Mouse (Mus musculus) CD4-positive, CD25-positive, alpha-beta regulatory T cell, adult 2 months (primary cell): ENCODE measurements around the gene Zfp653.
"Not testable (repeated sequence)": the region's sequence is repeated elsewhere in the genome, so short reads cannot be mapped to it uniquely, and the experiment has no call there.

Experiments
- DNase-seq: peaks from one replicate; pipeline ENCODE4 v3.0.0-alpha.2; 2012; ENCODE audit warnings: low read depth, low spot score

Zfp653 gene

DNA sequence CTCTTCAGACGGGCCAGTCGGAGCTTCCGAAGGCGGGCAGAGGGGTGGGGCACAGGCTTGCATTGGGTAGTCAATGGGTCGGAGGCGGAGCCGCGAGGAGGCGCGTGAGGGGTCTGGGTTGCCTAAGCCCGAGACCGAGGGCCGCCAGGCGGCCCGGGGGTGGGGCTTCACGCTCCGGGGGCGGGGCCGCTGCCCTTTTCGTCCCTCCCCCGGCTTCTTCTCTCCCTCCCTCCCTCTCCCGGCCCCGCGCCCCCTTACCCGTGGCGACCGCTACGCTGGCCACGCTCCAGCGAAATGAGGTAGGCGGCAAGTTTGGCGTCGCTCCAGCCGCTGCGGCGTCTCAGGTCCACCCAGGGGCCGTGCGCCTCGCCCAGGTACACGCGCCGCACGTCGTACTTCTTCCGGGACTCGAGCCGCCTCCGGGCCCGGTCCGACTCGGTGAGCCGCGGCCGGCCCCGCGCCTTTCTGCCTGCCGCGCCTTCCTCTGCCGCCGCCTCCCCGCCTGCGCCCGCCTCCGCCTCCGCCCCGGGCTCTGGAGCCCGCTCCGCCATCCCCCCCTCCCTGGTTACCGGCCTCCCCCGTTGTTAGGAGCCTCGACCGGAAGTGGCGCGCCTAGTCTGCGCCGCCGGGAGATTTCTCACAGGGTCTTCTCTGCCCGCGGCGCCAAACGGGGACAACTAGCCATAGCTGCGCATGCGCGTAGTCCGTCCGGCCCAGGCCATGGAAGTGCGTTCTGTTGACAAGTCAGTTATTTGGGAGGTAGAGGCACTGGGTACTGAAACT, at the start of gene Zfp653, which contains the start of gene Gm49318:
Gene Zfp653, minus strand, starts transcription at position 586 of the 783 bp plus-strand sequence.
Gene Gm49318, minus strand, starts transcription at position 469 of the 783 bp plus-strand sequence.
- DNase-seq = peak; percentile 97

DNA sequence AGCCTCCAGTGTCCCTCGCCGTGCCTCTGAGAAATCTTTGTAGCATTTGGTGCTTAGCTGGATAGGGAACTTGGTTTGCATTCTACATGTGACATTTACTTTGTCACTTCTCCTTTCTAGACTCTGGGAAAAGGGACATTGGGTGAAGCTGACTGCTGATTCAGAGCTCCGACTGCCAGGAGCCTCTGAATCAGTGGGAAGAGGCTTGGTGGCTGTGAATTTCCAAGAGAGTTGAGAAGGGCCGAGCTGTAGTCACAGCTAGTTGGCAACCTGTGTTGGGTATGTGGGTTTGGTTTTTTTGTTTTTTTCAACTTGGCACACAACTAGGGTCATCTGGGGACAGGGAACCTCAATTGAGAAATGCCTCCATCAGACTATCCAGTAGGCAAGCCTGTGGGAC, 48.4 kb upstream of the Zfp653 start:
- DNase-seq = no peak

DNA sequence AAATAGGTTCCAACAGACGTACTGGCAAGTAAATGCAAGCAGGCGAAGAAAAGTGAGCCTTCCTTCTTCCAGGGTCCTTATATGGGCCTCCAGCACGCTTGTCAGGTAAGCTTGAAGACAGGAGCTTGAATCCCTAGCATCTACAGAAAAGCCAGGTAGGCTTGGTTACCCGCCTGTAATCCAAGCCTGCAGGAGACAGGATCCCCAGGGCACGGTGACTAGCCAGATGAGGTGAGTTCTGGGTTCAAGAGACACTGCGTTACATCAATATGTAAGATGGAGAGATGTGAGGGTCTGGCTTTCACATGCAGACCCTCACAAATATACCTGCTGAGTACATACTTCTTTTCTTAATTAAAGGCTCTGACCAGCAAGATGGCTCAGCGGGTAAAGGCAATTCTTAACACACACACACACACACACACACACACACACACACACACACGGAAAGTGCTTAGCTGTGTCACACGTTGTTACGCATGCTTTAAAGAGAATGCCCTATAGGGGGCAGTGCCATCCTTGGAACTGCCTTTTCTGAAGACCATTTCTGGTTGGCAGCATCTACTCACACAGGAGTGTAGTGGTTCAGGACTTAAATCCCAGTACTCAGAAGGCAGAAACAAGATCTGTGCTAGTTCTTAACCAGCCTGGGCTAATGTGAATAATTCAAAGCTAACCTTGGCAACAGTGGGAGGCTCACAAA, 46.7 kb upstream of the Zfp653 start:
- peak; percentile 94 for DNase-seq

DNA sequence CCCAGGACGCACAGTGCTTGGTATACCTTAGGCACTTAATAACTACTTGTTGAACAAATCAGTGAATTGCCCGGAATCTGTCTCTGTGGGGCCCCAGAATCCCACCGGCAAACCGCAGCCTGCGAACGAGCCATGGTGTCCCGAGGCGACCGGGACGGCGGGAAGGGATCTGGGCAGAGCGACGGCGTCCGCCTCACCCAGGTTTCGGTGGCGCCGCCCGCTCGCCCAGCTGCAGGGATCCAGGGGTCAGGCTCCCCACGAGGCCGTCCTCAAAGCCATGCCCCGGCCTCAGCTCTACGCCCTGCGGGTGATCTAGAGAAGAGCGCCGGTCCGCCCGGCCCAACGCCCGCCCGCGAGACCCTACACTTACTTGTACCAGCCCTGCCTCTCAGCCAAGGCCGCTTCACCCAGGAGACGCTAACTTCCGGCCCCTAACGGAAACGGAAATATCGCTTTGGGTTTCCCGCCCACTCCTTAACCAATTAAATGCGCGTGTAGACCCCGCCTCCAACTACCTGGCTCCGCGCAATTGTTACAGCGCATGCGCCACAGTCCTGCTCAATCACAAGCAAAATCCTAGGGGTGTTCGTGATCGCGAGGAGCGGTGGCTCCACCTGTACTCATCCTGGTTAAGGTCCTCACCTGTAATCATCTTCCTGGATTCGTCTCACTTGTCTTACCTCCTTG, 45.7 kb upstream of the Zfp653 start, which contains the start of gene Elof1:
Gene Elof1, minus strand, starts transcription at position 433 of the 687 bp plus-strand sequence.
- DNase-seq = peak; percentile 98

DNA sequence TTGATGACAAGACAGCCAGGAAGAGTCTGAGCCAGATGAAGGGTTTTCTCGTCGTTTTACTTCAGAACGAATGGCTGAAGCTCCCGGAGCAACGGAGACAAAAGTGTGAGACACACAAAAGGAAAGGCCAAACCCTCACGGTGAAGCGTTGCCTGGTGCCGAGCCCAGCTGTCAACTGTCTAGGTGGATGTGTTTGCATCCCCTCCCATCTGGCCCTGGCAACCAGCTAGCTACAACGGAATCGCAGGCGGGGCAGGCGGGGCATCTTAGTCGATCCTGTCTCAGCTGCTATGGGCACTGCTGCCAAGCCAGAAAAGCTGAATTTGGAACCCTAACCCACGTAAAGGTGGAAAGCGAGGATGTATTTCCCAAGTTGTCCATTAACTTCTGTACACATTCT, 44.9 kb upstream of the Zfp653 start:
- DNase-seq = peak; percentile 23

DNA sequence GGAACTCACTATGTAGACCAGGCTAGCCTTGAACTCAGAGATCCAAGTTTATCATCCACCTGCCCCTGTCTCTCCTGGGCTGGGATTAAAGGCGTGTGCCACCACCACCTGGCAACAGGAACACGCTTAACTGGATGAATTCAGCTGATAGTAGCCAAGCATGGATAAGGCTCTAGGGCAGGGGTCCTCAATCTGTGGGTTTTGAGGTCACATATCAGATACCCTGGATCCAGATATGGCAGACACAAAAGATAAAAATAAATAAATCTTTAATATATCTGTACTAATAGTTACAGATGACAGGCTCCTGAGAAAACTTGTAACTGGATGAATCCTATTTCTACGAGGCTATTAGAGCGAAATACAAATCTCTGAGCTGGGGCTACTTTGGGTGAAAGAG, 44.5 kb upstream of the Zfp653 start:
- no peak for DNase-seq

DNA sequence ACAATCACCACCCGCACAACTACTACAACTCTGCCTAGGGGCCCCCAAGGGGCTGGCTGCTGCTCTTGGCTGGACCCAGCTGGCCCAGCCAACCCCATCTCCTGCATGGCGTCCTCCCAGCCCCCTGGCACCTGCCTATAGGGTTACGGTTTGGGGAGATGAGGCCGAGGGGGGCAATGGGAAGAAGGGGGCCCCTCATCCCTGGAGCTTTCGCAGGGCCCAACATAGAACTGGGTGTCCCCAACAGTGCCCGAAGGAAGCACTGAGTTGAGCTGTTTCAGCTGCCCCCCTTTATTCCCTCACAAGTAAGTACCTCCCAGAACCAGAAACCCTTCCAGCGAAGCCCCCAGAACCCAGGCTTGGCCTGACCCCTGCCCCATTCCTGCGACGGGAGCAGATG, 37.0 kb upstream of the Zfp653 start:
- no peak for DNase-seq

DNA sequence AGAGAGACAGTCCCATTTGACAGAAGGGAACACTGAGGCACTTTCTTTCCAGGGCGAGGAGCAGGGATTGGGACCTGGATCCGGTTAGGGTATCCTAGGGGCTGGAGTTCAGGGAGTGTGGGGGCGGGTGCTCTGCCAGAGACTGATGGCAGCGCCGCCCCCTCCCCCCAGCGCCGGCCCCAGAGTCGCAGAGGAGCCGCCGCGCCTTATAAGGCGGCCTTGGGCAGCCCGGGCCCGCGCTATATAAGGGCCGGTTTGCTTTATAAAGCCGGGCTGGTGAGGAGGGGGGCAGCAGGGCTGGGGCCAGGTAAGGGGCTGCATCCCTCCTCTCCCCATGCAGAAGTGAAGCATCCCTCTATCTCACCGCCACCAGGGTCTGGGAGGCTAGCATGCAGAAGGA, 28.7 kb upstream of the Zfp653 start:
- DNase-seq = no peak

DNA sequence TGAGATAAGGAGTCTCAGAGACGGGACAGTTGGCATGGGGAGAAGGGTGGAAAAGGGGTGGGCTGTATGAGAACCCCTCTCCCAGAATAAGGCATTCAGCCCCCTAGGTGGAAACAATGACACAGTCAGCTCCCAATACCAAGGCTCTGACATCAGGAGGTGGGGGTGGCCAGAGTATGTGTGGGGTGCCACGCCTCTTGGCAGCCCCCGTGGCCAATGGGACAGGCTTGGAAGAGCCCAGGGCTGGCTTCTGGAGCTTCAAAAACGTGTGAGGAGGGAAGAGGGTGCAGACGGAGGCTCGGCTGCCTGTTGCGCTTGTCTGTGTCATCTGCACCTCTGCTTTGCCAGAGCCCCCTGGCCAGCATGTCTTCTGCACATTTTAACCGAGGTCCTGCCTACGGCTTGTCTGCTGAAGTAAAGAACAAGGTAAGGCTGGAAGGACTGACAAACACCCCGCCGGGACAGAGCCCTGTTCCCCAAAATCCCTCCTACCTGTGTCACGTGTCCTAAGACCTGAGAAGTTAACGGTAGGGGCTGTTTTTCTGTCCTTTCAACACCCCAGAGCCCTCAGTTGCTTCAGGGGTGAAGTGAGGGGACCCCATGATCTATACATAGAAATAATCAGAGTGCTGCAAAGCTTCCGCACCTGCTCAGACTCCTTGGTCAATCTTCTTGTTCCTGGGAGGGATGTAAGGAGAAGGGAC, 28.0 kb upstream of the Zfp653 start, which contains the start of gene Cnn1:
Gene Cnn1, plus strand, starts transcription at position 224 of the 704 bp plus-strand sequence.
- no peak for DNase-seq

DNA sequence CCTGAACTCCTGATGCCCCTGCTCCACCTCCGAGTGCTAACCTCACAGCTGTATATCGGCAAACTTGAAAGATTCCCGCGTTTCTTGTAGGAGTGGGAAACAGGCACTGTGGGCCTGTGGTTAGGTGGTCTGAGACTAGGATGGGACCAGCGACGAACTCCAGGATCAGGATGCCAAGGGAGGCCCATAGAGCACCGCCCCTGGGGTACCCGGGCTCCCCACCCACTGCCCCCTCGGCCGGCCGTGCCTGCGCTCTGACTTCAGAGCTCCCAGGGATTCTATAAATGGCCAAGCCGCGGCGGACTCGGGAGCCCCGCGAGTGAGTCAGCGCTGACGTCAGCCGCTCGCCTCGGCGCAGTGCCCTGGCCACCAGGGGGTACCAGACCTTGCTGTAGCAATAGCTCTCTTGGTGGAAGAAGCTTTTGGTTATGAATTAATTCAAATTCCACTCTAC, 24.7 kb upstream of the Zfp653 start:
- DNase-seq = peak; percentile 92

DNA sequence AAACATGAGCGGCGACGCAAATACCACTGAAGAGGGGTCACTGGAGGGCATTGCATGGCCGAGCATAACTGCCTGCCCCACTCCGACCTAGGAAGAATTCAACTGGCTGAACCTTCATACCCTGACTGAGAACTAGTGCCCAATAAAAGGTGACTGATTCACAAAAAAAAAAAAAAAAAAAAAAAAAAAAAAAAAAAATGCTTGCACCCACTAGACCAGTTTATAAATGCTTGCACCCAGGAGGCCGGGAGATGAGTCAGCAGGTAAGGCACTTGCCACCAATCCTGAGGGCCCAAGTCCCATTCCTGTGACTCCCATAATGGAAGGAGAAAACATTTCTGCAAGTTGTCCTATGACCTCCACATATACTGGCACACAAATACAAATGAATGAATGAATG, 21.6 kb upstream of the Zfp653 start:
- DNase-seq = no peak

DNA sequence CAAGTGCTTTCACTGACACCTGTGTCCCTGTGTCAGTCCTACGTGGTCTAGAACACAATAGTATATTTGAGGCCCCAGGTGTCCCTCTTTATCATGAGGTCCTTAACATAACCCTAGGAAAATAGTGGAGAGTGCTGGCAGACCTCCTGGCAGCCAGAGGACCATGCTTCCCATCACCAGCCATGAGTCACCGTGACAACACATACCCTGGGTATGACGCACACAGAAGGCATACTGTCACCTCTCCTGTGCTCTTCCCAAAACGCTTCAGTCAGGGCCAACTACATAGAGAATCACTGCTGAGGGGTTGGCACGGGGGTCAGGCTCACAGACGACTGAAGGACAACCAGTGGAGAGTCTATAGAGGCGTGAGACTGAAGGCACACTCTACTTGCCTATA, 18.8 kb upstream of the Zfp653 start:
- no peak for DNase-seq

DNA sequence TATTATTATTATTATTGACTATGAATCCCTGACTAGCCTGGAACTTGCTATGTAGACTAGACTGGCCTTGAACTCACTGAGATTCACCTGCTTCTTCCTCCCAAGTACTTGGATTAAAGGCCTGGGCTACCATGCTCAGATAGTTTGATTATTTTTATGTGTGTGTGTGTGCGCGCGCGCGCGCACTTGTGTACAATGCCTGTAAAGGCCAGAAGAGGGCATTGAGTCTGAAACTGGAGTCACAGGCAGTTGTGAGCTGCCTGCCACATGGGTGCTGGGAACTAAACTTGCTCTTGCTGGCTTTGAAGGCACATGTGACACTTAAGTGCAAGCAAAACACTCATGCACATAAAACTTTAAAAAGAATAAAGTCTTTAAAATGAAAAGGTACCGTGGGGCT, 18.1 kb upstream of the Zfp653 start:
- no peak for DNase-seq

DNA sequence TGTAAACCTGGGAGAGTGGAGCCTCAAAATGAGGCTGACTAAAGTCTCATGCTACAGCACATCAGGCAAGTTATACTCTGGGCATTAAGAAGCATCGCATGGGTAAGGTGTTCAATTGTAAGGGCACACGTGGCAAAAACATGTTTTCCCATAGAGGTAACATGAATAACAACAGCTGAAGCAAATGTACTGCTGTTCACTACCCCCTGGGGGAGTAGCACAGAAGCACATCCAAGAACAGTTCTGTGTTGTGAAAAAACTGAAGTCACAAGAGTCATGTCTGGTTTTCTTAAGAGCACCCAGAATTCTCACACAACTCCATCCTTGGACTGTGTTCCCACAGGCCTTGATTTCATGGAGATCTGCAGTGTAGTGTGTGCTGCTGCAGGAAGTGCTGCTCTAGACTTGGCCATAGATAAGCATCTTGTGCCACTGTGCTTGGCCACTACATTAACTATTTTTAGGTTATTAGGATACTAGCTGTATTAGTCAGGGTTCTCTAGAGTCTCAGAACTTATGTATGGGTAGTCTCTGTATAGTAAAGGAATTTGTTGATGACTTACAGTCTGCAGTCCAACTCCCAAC, 15.9 kb upstream of the Zfp653 start:
- no peak for DNase-seq

DNA sequence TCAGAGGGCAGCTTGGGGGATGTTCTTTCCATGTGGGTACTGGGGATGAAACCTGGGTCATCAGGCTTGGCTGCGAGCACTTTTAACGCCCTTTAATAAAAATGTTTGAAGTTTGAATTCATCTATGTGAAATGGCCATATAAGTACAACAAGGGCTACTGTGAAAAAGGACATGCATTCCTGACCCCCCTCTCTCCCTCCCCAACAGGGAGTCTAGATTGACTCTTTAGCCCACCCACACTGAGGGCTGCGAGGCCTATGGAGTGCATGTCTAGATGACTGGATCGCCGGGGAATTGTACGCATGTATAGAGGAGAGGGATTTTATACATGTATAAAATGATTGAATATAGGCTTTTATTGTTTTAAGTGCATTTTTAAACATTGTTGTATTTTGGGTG, 14.8 kb upstream of the Zfp653 start:
- no peak for DNase-seq

DNA sequence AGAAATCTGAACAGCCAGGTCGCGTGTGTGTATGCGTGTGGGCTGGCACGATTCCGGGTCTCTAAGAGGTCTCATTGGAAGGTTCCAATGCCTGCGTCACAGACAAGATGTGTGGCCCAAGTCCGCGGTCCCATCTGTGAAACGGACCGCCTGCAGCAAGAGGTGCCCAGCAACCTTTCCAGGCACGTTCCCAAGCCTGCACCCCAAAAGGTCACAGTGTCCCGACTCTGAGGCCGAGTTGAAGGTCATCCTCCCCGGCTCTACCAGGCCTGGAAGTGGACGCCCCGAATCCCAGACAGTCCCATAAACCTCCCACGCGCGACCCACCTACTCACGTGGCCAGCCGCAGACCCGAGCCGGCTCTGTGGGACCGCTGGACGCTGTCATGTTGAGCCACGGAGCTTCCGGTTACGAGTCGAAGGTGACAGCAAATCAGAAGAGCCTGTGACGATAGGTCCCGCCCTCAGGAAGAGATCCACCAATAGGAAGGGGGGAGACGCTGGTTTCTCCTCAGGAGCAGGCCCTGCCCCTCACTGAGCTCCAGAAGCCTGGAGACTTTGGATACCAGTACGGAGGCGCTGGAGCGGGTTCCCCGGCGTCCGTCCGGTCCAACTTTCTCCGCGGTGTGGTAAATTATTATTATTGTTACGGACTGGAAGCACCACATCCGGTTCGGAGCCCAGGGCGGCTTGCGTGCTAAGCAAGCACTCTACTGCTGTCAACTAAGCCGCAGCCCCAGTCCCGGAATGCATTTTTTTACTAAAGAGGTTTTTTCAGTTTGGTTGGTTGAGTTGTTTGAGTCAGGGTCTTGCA, 14.1 kb upstream of the Zfp653 start, which contains the start of gene Ecsit:
Gene Ecsit, minus strand, starts transcription at position 417 of the 813 bp plus-strand sequence.
- peak; percentile 95 for DNase-seq

DNA sequence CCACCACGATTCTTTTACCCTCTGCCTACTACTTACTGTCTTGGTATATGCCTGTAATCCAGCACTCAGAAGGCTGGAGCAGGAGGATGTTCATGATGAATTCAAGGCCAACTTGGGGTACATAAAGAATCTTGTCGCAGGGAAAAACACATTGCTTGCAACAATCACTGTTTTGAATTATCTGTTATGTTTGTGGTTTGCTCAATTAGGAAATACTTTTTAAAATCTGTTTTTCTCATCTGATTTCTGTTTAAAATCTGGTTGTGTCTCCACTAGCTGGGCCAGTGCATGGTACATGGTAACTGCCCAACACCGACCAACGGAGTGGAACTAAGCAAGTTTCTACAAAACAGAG, 13.5 kb upstream of the Zfp653 start:
- DNase-seq = no peak

DNA sequence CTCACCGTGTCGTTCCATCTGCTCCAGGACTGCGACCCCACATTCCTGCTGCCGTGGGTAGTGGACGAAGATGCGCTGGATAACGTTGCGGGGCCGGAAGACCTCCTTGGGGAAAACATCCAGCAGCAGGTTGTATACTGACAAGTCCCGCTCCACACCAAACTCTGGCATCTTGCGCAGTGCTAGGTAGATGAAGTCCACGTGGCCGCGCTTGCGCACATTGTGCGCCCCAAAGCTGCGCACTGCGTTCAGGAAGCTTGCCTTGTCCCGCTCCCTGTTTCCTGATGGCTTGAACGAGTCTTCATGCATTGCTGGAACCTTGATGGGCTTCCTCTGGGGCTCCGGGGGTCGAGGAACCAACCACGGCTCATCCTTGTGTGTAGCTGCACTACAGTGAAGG, 5.0 kb upstream of the Zfp653 start:
- DNase-seq = no peak

DNA sequence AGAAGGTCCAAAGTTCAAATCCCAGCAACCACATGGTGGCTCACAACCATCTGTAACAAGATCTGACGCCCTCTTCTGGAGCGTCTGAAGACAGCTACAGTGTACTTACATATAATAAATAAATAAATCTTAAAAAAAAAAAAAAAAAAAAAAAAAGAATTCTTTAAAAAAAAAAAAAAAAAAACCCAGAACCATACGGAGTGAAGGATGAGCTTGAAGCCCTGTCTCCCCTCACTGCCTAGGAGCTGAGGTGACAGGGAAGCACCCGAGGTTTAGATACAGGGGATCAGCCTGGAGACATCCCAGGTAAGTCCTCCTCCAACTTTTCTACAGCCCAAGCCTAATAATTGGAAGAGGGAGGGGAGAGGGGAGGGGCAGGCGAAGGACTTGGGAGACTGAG, 4.6 kb upstream of the Zfp653 start:
- DNase-seq = not testable (repeated sequence)

DNA sequence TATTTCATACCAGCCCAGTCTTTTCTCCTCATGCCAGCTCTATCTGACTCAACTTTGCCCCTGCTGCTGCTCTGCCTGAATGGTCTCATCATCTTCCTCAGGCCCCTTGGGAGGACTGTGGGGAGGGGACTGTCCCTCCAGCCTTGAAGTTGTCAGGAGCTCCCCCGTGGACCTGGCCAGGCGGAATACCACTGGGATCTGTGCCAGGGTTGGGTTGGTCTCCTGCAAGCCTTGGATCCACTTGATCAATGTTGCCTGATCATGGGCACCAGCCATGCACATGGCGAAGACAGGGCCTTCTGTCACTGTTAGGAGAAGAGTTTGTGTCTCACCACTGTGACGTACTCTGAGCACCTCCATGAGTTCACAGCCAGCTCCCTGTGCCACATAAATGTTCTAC, 1.1 kb upstream of the Zfp653 start:
- no peak for DNase-seq
